Mouse (Mus musculus): ENCODE results near the gene Selenow. TPM values are rescaled to one million over a fixed set of nuclear protein-coding genes. Genes with fewer than 3 reads are reported as not detected.

Selenow gene
- 1,152 and 1,184 TPM in 2 replicates for polyA plus RNA-seq (2012; rRNA removed)

GRCm38 (mm10) chr7:15922220-15922773 lies at the start of gene Selenow:
TSS of gene Selenow (minus strand) at chr7:15922402.

GRCm38 (mm10) chr7:15967312-15967711 lies 45.1 kb upstream of the Selenow start, which contains the start of gene Ehd2:
TSS of gene Ehd2 (minus strand) at chr7:15967567.

GRCm38 (mm10) chr7:15945721-15946536 lies 23.7 kb upstream of the Selenow start, which contains the start of gene Nop53:
TSS of gene Nop53 (minus strand) at chr7:15946074.

GRCm38 (mm10) chr7:15882317-15882716 lies 39.9 kb downstream of the Selenow start, which contains the start of gene Crxos:
TSS of gene Crxos (plus strand) at chr7:15882617.

GRCm38 (mm10) chr7:15879756-15880155 lies 42.4 kb downstream of the Selenow start, which contains the start of gene Crx:
TSS of gene Crx (minus strand) at chr7:15879968.

Other genes starting within 250 kb of the Selenow start
- not detected in 2 replicates for gene Obox5, start 172.3 kb downstream of the Selenow start, polyA plus RNA-seq (2012; rRNA removed)
- gene Obox6, start 82.7 kb downstream of the Selenow start, polyA plus RNA-seq (2012; rRNA removed): not detected in 2 replicates
- gene Crx, start 42.4 kb downstream of the Selenow start, polyA plus RNA-seq (2012; rRNA removed): 0.05 and 0.57 TPM in 2 replicates
- 0.14 and 0.17 TPM in 2 replicates for gene Crxos, start 39.8 kb downstream of the Selenow start, polyA plus RNA-seq (2012; rRNA removed)
- gene Nop53, start 23.7 kb upstream of the Selenow start, polyA plus RNA-seq (2012; rRNA removed): 116 and 118 TPM in 2 replicates
- 5.9 TPM in 2 replicates for gene Ehd2, start 45.2 kb upstream of the Selenow start, polyA plus RNA-seq (2012; rRNA removed)
- 7.8 and 12.0 TPM in 2 replicates for gene Bicra, start 125.5 kb upstream of the Selenow start, polyA plus RNA-seq (2012; rRNA removed)
- gene Zfp541, start 139.4 kb upstream of the Selenow start, polyA plus RNA-seq (2012; rRNA removed): 0.28 TPM in 2 replicates
- gene Napa, start 176.1 kb upstream of the Selenow start, polyA plus RNA-seq (2012; rRNA removed): 179 and 189 TPM in 2 replicates
- 51.4 and 53.5 TPM in 2 replicates for gene Kptn, start 197.5 kb upstream of the Selenow start, polyA plus RNA-seq (2012; rRNA removed)
- gene Slc8a2, start 207.4 kb upstream of the Selenow start, polyA plus RNA-seq (2012; rRNA removed): 29.3 and 35.9 TPM in 2 replicates